Mouse (Mus musculus) kidney, adult 2 months (tissue): ENCODE results near the gene Top3b.
"Not testable (repeated sequence)": the region's sequence is repeated elsewhere in the genome, so short reads cannot be mapped to it uniquely, and the experiment has no call there.

ENCODE experiments used
- CTCF ChIP-seq: fragments of 200-500 bp; conservative IDR thresholded peaks from 2 replicates; pipeline ENCODE4 v1.5.1; 2011; ENCODE audit warnings: low read depth, mild to moderate bottlenecking, control low read depth, low read length, moderate library complexity, mixed read lengths; ENCODE audit not compliant: insufficient read depth, insufficient read length
- POLR2A ChIP-seq: fragments of 200-500 bp; IDR thresholded peaks from one replicate; pipeline ENCODE4 v1.6.1; 2011; ENCODE audit warnings: low read depth, low read length, control low read depth

GRCm38 (mm10) chr16:16928908-16929307 is 58.4 kb downstream of the Top3b start:
- TF ChIP-seq CTCF, POLR2A: not testable (repeated sequence)
